Mouse (Mus musculus) midbrain, embryonic 16.5 days (tissue): Measurements from ENCODE around the gene Nlrp6. TPM values are rescaled to one million over a fixed set of nuclear protein-coding genes. Genes with fewer than 3 reads are reported as not detected.
A peak's percentile ranks its signal among the peaks of the same experiment; 100 is the strongest.

Experiments used
- ATAC-seq: fragments of 200-750 bp; cut with Nextera tagmentation; 2 replicates; pipeline ENCODE4 v1.8.0; 2017; ENCODE audit warnings: moderate TSS enrichment
- H3K27ac ChIP-seq: fragments of 300-500 bp; sonication (generic); 2 replicates; pipeline ENCODE4 v1.5.1; 2014; ENCODE audit warnings: mild to moderate bottlenecking, low read length, mixed read lengths
- H3K27me3 ChIP-seq: fragments of 300-500 bp; sonication (generic); 2 replicates; pipeline ENCODE4 v1.6.1; 2014; ENCODE audit warnings: low read depth, low read length, mixed read lengths; ENCODE audit not compliant: control insufficient read depth, insufficient read depth
- H3K36me3 ChIP-seq: fragments of 300-500 bp; sonication (generic); 2 replicates; pipeline ENCODE4 v1.6.1; 2014; ENCODE audit warnings: mild to moderate bottlenecking, low read length, moderate library complexity, mixed read lengths; ENCODE audit not compliant: control insufficient read depth, insufficient read depth
- H3K4me1 ChIP-seq: fragments of 300-500 bp; sonication (generic); 2 replicates; pipeline ENCODE4 v1.6.1; 2014; ENCODE audit warnings: mild to moderate bottlenecking, low read length, mixed read lengths; ENCODE audit not compliant: control insufficient read depth, insufficient read depth
- H3K4me2 ChIP-seq: fragments of 300-500 bp; sonication (generic); 2 replicates; pipeline ENCODE4 v1.6.1; 2014; ENCODE audit warnings: mild to moderate bottlenecking, low read length, mixed read lengths
- H3K4me3 ChIP-seq: fragments of 300-500 bp; sonication (generic); 2 replicates; pipeline ENCODE4 v1.5.1; 2014; ENCODE audit warnings: low read depth, mild to moderate bottlenecking, low read length, moderate library complexity, mixed read lengths
- H3K9ac ChIP-seq: fragments of 300-500 bp; sonication (generic); 2 replicates; pipeline ENCODE4 v1.6.1; 2014; ENCODE audit warnings: low read depth, low read length, mixed read lengths
- H3K9me3 ChIP-seq: fragments of 300-500 bp; sonication (generic); replicated peaks from 2 replicates; pipeline ENCODE4 v1.6.1; 2014; ENCODE audit warnings: mild to moderate bottlenecking, low read length, mixed read lengths; ENCODE audit not compliant: control insufficient read depth, poor library complexity, severe bottlenecking
- WGBS: fragments of 180-500 bp; shearing (Covaris S2); extraction: QIAGEN DNeasy Blood & Tissue Kit; methylation state at CpG from one replicate; pipeline ENCODE4 v1.1.7; 2014; 5-methylcytosine and 5-hydroxymethylcytosine counted together
- polyA plus RNA-seq: library from polyadenylated mRNA; unstranded; fragments of >200 nt; fragmentation: Nextera tagmentation; extraction: Ambion mirVana; gene quantifications from 2 replicates; pipeline ENCODE4 v1.2.1, GENCODE M21; 2015

Gene Nlrp6
- polyA plus RNA-seq, 1 experiment from 2014 or later, result 0.58 TPM

DNA sequence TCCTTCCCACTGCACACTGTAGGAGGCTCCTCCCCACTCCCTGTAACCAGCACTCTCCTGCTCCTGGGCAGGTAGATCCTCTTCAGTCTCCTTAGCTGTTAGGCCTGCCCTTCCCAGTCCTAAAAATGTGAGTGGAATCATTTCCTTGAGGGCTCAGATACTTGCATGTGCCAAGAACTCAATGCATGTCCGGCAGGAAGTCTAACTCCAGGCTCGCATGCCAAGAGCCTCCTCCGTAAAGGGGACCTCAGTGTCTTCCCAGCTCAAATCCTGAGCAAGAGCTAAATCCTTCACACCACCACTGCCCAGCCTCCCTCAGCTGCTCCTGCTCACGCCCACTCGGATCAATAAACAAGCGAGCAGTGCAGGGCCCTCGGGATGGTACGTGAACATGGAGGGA is 30.3 kb downstream of the Nlrp6 start:
- H3K9ac ChIP-seq, result no peak overlapping the region
- peaks cover 4% of the 10 kb centered on the region; the same call in 1 of the 2 replicates for H3K4me1 ChIP-seq
- ATAC-seq, result no peak
- no peak overlapping the region for H3K4me3 ChIP-seq
- H3K4me2 ChIP-seq, result no peak overlapping the region
- no peak overlapping the region for H3K27ac ChIP-seq
- H3K36me3 ChIP-seq, result no peaks in the 10 kb centered on the region
- WGBS, result 55% methylated on average over 8 of the region's 8 CpGs
- no peaks in the 10 kb centered on the region for H3K9me3 ChIP-seq
- H3K27me3 ChIP-seq, result no peaks in the 10 kb centered on the region

DNA sequence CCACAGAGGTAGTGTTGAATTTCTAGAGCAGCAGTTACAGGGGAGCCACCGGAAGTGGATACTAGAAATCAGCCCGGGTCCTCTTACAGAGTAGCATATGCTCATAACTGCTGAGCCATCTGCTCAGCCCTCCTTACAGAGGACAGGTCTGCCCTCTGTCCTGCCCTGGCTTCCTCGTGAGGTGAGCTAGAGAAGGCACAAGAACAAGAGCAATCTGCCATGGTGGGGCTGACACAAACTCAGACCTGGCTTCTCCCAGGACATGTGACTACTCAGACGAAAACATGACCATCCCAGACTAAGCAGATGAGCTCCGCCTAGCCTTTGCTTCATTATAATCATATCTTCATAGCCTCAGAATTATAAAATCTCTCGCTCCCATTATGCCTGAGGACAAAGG is 31.1 kb downstream of the Nlrp6 start:
- Histone ChIP-seq H3K4me2 (no peak overlapping the region), H3K9ac (no peak overlapping the region), H3K27me3 (no peaks in the 10 kb centered on the region), H3K36me3 (no peaks in the 10 kb centered on the region), H3K4me3 (no peak overlapping the region), H3K27ac (no peak overlapping the region), H3K4me1 (peaks cover 4% of the 10 kb centered on the region; the same call in 1 of the 2 replicates), H3K9me3 (no peaks in the 10 kb centered on the region)
- WGBS, result 85% methylated on average over 6 of the region's 6 CpGs
- no peak for ATAC-seq

DNA sequence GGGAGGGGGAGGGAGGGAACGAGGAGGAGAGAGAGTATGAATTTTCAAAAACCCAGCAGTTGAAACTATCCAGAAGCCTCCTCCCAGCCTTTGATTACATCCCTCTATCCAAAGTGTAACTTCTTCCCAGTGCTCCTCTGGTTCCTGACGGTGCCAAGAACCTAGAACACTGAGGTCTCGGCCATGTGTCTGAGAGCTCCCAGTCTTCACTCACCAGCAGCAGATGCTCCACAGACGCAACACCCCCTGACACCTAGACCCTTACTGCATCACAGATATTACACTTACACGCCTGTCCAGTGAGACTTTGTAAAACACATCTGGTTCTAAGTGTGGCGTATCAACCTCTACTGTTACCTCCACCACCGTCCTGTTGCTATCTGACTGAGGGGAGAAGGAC is 31.7 kb downstream of the Nlrp6 start:
- H3K4me2 ChIP-seq, result no peak overlapping the region
- H3K27me3 ChIP-seq, result no peaks in the 10 kb centered on the region
- no peak overlapping the region for H3K9ac ChIP-seq
- WGBS, result 86% methylated on average over 7 of the region's 7 CpGs
- H3K4me3 ChIP-seq, result no peak overlapping the region
- H3K36me3 ChIP-seq, result no peaks in the 10 kb centered on the region
- H3K9me3 ChIP-seq, result no peaks in the 10 kb centered on the region
- no peak overlapping the region for H3K27ac ChIP-seq
- H3K4me1 ChIP-seq, result peaks cover 4% of the 10 kb centered on the region; the same call in 1 of the 2 replicates
- ATAC-seq, result no peak

DNA sequence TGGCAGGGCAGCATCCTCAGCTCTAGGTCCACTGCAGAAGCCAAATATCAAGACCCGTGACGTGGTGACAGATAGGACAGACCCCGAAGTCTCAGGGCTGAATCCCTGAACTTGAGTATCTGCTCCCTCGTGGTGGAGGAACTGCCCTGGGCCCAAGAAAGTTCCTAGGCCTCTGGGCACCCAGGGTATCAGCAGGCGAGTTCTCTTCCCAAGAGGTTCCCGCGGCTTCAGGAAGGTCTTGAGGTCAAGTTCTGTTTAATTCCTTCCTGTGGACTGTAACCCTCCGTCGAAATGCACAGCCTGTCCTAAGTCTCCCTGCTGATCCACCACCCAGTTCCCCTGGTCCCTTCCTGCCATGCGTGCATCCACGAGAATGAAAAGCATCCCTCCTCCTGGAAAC is 32.4 kb downstream of the Nlrp6 start:
- 82% methylated on average over 11 of the region's 11 CpGs for WGBS
- H3K4me1 ChIP-seq, result peaks cover 4% of the 10 kb centered on the region; the same call in 1 of the 2 replicates
- H3K4me2 ChIP-seq, result no peak overlapping the region
- H3K4me3 ChIP-seq, result no peak overlapping the region
- no peak overlapping the region for H3K27ac ChIP-seq
- H3K9ac ChIP-seq, result no peak overlapping the region
- no peaks in the 10 kb centered on the region for H3K27me3 ChIP-seq
- ATAC-seq, result no peak
- H3K36me3 ChIP-seq, result no peaks in the 10 kb centered on the region
- H3K9me3 ChIP-seq, result no peaks in the 10 kb centered on the region

DNA sequence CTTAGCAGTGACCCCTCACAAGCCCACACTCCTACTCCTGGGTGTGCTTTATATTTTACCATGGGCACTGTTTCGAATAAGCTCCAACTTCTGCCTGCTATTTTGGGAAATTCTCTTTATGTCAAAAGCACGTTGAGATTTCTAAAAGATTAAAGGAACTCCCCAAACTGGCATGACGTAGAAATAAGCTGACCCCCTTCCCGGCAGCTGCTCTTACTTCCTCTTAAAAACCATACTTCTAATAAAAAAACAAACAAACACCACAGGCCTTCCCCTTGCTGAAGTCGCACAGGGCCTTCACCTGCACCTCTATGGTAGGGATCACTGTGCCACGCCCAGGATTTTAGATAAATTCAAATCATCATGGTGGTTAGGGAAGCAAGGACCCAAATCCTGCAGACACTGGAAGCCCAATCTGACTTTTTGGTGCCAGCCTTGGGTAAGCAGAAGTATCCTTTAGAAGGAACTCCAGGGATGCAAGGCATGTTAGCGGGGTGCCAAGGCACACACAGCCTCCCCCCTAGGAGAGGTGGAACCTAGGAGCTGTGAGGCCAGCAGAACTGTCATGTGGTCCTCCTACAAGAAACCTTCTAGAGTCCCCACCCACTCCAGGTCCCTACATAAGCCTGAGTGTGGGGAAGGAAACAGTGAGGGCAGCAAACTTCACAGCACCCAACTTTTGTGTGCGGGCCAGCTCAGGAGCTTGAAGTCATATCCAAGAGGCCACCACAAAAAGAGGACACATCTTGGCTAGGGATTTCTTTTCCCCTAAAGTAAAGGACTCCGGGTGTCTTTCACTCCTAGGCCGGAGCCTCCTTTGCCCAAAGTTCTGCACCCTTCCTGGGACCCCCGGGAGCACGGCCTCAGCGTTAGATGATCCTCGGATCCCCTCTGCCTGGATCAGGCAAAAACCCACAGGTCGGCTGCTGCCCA is 33.4 kb downstream of the Nlrp6 start:
- Histone ChIP-seq H3K27ac (no peak overlapping the region), H3K27me3 (no peaks in the 10 kb centered on the region), H3K4me1 (peaks cover 4% of the 10 kb centered on the region; the same call in 1 of the 2 replicates), H3K4me3 (peak overlapping the region; percentile 26; the same call in 1 of the 2 replicates), H3K9me3 (no peaks in the 10 kb centered on the region), H3K36me3 (no peaks in the 10 kb centered on the region), H3K9ac (no peak overlapping the region), H3K4me2 (peak overlapping the region; percentile 47)
- no peak for ATAC-seq
- 66% methylated on average over 15 of the region's 15 CpGs for WGBS

DNA sequence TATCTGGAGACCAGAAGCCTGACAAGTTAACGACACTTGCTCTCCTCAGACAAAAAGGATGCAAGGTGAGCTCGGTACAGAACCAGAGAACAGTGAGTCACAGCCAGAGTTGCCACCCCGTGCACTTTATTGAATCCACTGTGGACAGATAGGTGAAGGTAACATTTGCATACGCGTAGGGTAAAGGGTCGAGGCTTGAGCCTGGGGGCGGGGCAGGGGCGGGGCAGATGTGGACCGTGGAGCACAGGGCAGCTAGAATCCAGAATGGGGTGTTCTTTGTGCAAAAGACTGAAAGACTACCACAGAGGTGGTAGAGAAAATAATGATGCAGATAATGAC is 34.0 kb downstream of the Nlrp6 start:
- Histone ChIP-seq H3K4me3 (peak overlapping the region; percentile 26), H3K4me1 (peaks cover 7% of the 10 kb centered on the region), H3K36me3 (no peaks in the 10 kb centered on the region), H3K4me2 (peak overlapping the region; percentile 47), H3K27ac (no peak overlapping the region), H3K9ac (no peak overlapping the region), H3K27me3 (no peaks in the 10 kb centered on the region), H3K9me3 (no peaks in the 10 kb centered on the region)
- ATAC-seq, result no peak
- WGBS, result 18% methylated on average over 9 of the region's 9 CpGs

DNA sequence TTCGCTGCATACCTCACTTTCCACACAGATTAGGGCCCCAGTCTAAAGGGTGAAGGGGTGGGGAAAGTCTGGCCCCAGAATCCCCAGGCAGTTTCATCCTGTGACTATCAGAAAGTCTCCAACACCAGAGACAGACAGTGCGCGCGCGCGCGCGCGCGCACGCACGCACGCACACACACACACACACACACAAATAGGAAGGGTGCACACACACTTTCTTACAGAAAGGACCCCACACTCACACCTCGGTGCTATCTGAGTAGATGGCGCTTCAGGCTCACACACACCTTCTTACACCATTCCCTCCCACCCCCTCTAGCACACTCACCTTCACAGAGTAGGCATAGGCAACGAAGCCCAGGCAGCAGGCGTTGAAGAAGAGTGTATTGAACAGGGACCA is 34.6 kb downstream of the Nlrp6 start:
- H3K27ac ChIP-seq, result no peak overlapping the region
- no peaks in the 10 kb centered on the region for H3K9me3 ChIP-seq
- ATAC-seq, result peak; percentile 43; the same call in 1 of the 2 replicates
- peaks cover 7% of the 10 kb centered on the region for H3K4me1 ChIP-seq
- H3K4me2 ChIP-seq, result peak overlapping the region; percentile 47
- peak overlapping the region; percentile 26 for H3K4me3 ChIP-seq
- H3K9ac ChIP-seq, result peak overlapping the region; percentile 10; the same call in 1 of the 2 replicates
- WGBS, result 11% methylated on average over 17 of the region's 17 CpGs
- H3K36me3 ChIP-seq, result no peaks in the 10 kb centered on the region
- no peaks in the 10 kb centered on the region for H3K27me3 ChIP-seq

DNA sequence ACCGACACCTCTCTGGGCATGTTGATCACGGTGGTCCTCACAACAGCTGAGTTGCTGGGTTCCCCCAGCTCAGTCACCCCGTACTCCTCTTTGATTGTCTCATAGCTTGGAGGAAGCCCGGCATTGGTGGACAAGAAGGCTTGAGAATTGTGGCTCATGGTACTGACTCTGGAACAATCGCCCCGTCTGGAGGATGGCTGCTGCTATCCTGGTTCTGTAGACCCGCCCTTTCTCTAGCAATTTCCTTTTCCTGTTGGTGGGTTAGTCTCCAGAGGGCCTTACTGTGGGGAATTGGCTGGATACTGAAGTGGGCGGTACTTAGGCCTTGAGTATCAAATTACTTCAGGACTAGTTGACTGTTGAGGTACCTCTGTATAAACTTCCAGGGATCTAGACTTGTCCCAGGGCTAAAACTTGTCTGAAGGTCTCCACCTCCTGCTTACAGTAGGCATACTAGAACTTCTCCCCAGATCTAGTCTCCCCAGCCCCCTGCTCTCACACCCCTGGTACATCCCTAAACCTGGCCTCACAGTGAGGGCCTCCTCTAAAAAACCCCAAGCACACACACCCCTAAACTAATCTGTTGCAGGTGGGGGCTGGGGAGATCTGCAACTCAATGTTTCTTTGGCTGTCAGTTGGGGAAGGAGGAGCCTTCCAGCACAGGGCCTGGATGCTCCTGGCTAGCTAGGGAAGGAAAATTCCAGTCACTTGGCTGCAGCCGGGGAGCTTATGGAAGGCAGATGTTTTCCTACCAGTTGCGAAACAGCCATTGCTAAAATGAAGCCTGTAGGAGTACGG is 35.3 kb downstream of the Nlrp6 start, which contains the start of the genes Gm45717 and Ifitm2:
Gene Gm45717, minus strand, starts transcription at position 180 of the 798 bp plus-strand sequence.
Gene Ifitm2, minus strand, starts transcription at position 230 of the 798 bp plus-strand sequence.
- ATAC-seq, result peak; percentile 54
- no peak within 1 kb of the TSS for H3K27ac ChIP-seq

More for the DNA sequence above, 35.3 kb downstream of the Nlrp6 start, which contains the start of the genes Gm45717 and Ifitm2:
- peak within 1 kb of the TSS; percentile 47 for H3K4me2 ChIP-seq
- H3K9me3 ChIP-seq, result no peaks in the 10 kb centered on the region
- H3K36me3 ChIP-seq, result no peaks in the 10 kb centered on the region
- peaks cover 7% of the 10 kb centered on the region for H3K4me1 ChIP-seq
- H3K4me3 ChIP-seq, result peak within 1 kb of the TSS; percentile 26
- WGBS, result 22% methylated on average over 11 of the region's 11 CpGs
- H3K9ac ChIP-seq, result peak within 1 kb of the TSS; percentile 10; the same call in 1 of the 2 replicates
- no peaks in the 10 kb centered on the region for H3K27me3 ChIP-seq
